Mouse (Mus musculus): Measurements from ENCODE around the gene Egfl8.

DNA sequence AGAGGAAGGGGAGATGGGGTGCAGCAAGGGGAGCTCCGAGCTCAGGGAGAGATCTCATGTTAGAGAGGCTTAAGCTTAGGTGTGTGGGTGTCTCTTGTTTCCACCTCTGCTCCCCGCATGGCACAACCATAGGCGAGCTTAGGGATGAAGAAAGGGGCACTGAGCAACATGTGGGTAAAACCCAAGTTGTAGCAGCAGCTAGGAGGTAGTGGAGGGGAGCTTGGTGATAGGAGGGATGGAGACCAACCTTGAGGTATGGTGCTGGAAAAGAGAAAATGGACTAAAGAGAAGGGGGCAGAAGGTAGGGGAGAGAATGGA lies 44.1 kb upstream of the Egfl8 start:
- TF ChIP-seq POLR2A (IDR thresholded peaks at IDR 0.05; ENCODE audit: borderline replicate concordance, control insufficient read depth, low read depth, low read length), result no peak
- no peak for TF ChIP-seq CTCF (IDR thresholded peaks at IDR 0.05; ENCODE audit: control insufficient read depth, insufficient read depth, low read length)

All from bone marrow, adult 2 months (tissue).